Mouse (Mus musculus) midbrain, embryonic 16.5 days (tissue): ENCODE results near the gene Lgals7. TPM values are rescaled to one million over a fixed set of nuclear protein-coding genes. Genes with fewer than 3 reads are reported as not detected.
A peak's percentile ranks its signal among the peaks of the same experiment; 100 is the strongest.

Experiments used
- ATAC-seq: fragments of 200-750 bp; cut with Nextera tagmentation; 2 replicates; pipeline ENCODE4 v1.8.0; 2017; ENCODE audit warnings: moderate TSS enrichment
- H3K27ac ChIP-seq: fragments of 300-500 bp; sonication (generic); 2 replicates; pipeline ENCODE4 v1.5.1; 2014; ENCODE audit warnings: mild to moderate bottlenecking, low read length, mixed read lengths
- H3K27me3 ChIP-seq: fragments of 300-500 bp; sonication (generic); 2 replicates; pipeline ENCODE4 v1.6.1; 2014; ENCODE audit warnings: low read depth, low read length, mixed read lengths; ENCODE audit not compliant: control insufficient read depth, insufficient read depth
- H3K36me3 ChIP-seq: fragments of 300-500 bp; sonication (generic); 2 replicates; pipeline ENCODE4 v1.6.1; 2014; ENCODE audit warnings: mild to moderate bottlenecking, low read length, moderate library complexity, mixed read lengths; ENCODE audit not compliant: control insufficient read depth, insufficient read depth
- H3K4me1 ChIP-seq: fragments of 300-500 bp; sonication (generic); 2 replicates; pipeline ENCODE4 v1.6.1; 2014; ENCODE audit warnings: mild to moderate bottlenecking, low read length, mixed read lengths; ENCODE audit not compliant: control insufficient read depth, insufficient read depth
- H3K4me2 ChIP-seq: fragments of 300-500 bp; sonication (generic); 2 replicates; pipeline ENCODE4 v1.6.1; 2014; ENCODE audit warnings: mild to moderate bottlenecking, low read length, mixed read lengths
- H3K4me3 ChIP-seq: fragments of 300-500 bp; sonication (generic); 2 replicates; pipeline ENCODE4 v1.5.1; 2014; ENCODE audit warnings: low read depth, mild to moderate bottlenecking, low read length, moderate library complexity, mixed read lengths
- H3K9ac ChIP-seq: fragments of 300-500 bp; sonication (generic); 2 replicates; pipeline ENCODE4 v1.6.1; 2014; ENCODE audit warnings: low read depth, low read length, mixed read lengths
- H3K9me3 ChIP-seq: fragments of 300-500 bp; sonication (generic); replicated peaks from 2 replicates; pipeline ENCODE4 v1.6.1; 2014; ENCODE audit warnings: mild to moderate bottlenecking, low read length, mixed read lengths; ENCODE audit not compliant: control insufficient read depth, poor library complexity, severe bottlenecking
- WGBS: fragments of 180-500 bp; shearing (Covaris S2); extraction: QIAGEN DNeasy Blood & Tissue Kit; methylation state at CpG from one replicate; pipeline ENCODE4 v1.1.7; 2014; 5-methylcytosine and 5-hydroxymethylcytosine counted together
- polyA plus RNA-seq: library from polyadenylated mRNA; unstranded; fragments of >200 nt; fragmentation: Nextera tagmentation; extraction: Ambion mirVana; gene quantifications from 2 replicates; pipeline ENCODE4 v1.2.1, GENCODE M21; 2015

Lgals7 gene
- polyA plus RNA-seq, 1 experiment from 2014 or later: 6.7 TPM

- Histone ChIP-seq H3K9me3 (0 out of 2 replicates have a peak, but pooled peaks cover 2% of the 10 kb centered on the region), H3K9ac (no peak overlapping the region), H3K27me3 (no peaks in the 10 kb centered on the region), H3K27ac (no peak overlapping the region), H3K4me2 (no peak overlapping the region), H3K36me3 (no peaks in the 10 kb centered on the region), H3K4me3 (no peak overlapping the region), H3K4me1 (no peaks in the 10 kb centered on the region)
- 81% methylated on average over 1 of the region's 1 CpGs for WGBS
- no peak for ATAC-seq
Measured at GRCm38 (mm10) chr7:28847273-28847672, 16.4 kb upstream of the Lgals7 start.

- Histone ChIP-seq H3K9ac (no peak overlapping the region), H3K4me1 (no peaks in the 10 kb centered on the region), H3K9me3 (no peaks in the 10 kb centered on the region), H3K27ac (no peak overlapping the region), H3K36me3 (no peaks in the 10 kb centered on the region), H3K4me2 (no peak overlapping the region), H3K4me3 (no peak overlapping the region), H3K27me3 (no peaks in the 10 kb centered on the region)
- 45% methylated on average over 1 of the region's 1 CpGs for WGBS
- no peak for ATAC-seq
Measured at GRCm38 (mm10) chr7:28849700-28850236, 13.9 kb upstream of the Lgals7 start.

- H3K4me1 ChIP-seq: no peaks in the 10 kb centered on the region
- no peak overlapping the region for H3K4me3 ChIP-seq
- H3K4me2 ChIP-seq: no peak overlapping the region
- H3K27me3 ChIP-seq: no peaks in the 10 kb centered on the region
- no peak overlapping the region for H3K9ac ChIP-seq
- no peak for ATAC-seq
- H3K9me3 ChIP-seq: no peaks in the 10 kb centered on the region
- no peaks in the 10 kb centered on the region for H3K36me3 ChIP-seq
- H3K27ac ChIP-seq: no peak overlapping the region
- 79% methylated on average over 4 of the region's 4 CpGs for WGBS
Measured at GRCm38 (mm10) chr7:28850642-28851041, 13.0 kb upstream of the Lgals7 start.

GRCm38 (mm10) chr7:28859953-28860352, 3.7 kb upstream of the Lgals7 start:
- H3K9me3 ChIP-seq: no peaks in the 10 kb centered on the region
- H3K9ac ChIP-seq: no peak overlapping the region
- H3K27ac ChIP-seq: no peak overlapping the region
- H3K4me1 ChIP-seq: no peaks in the 10 kb centered on the region; the same call in 1 of the 2 replicates
- no peak overlapping the region for H3K4me2 ChIP-seq
- no peak for ATAC-seq
- 91% methylated on average over 2 of the region's 2 CpGs for WGBS
- H3K36me3 ChIP-seq: no peaks in the 10 kb centered on the region
- H3K27me3 ChIP-seq: no peaks in the 10 kb centered on the region
- H3K4me3 ChIP-seq: no peak overlapping the region

GRCm38 (mm10) chr7:28860898-28861297, 2.8 kb upstream of the Lgals7 start:
- Histone ChIP-seq H3K27ac (no peak overlapping the region), H3K4me3 (no peak overlapping the region), H3K9ac (no peak overlapping the region), H3K36me3 (no peaks in the 10 kb centered on the region), H3K4me2 (no peak overlapping the region), H3K27me3 (no peaks in the 10 kb centered on the region), H3K4me1 (no peaks in the 10 kb centered on the region; the same call in 1 of the 2 replicates), H3K9me3 (no peaks in the 10 kb centered on the region)
- no peak for ATAC-seq
- 86% methylated on average over 6 of the region's 6 CpGs for WGBS

- H3K4me3 ChIP-seq: no peak overlapping the region
- whole genome bisulfite sequencing: 86% methylated on average over 15 of the region's 15 CpGs
- H3K4me1 ChIP-seq: no peaks in the 10 kb centered on the region; the same call in 1 of the 2 replicates
- ATAC-seq: no peak
- no peak overlapping the region for H3K4me2 ChIP-seq
- no peaks in the 10 kb centered on the region for H3K36me3 ChIP-seq
- no peaks in the 10 kb centered on the region for H3K9me3 ChIP-seq
- H3K27me3 ChIP-seq: no peaks in the 10 kb centered on the region
- no peak overlapping the region for H3K27ac ChIP-seq
- no peak overlapping the region for H3K9ac ChIP-seq
Measured at GRCm38 (mm10) chr7:28862817-28863499, 695 bp upstream of the Lgals7 start.

- 42% methylated on average over 9 of the region's 9 CpGs for WGBS
- H3K4me2 ChIP-seq: no peak overlapping the region
- H3K4me1 ChIP-seq: no peaks in the 10 kb centered on the region; the same call in 1 of the 2 replicates
- H3K27me3 ChIP-seq: no peaks in the 10 kb centered on the region
- peak overlapping the region; percentile 16; the same call in 1 of the 2 replicates for H3K9ac ChIP-seq
- H3K9me3 ChIP-seq: no peaks in the 10 kb centered on the region
- H3K36me3 ChIP-seq: no peaks in the 10 kb centered on the region
- peak; percentile 14; the same call in 1 of the 2 replicates for ATAC-seq
- H3K4me3 ChIP-seq: no peak overlapping the region
- no peak overlapping the region for H3K27ac ChIP-seq
Measured at GRCm38 (mm10) chr7:28864288-28864750, 666 bp downstream of the Lgals7 start.

GRCm38 (mm10) chr7:28865481-28866300, 2.0 kb downstream of the Lgals7 start:
- no peaks in the 10 kb centered on the region for H3K27me3 ChIP-seq
- no peaks in the 10 kb centered on the region for H3K36me3 ChIP-seq
- no peak overlapping the region for H3K27ac ChIP-seq
- WGBS: 47% methylated on average over 33 of the region's 33 CpGs
- ATAC-seq: peak; percentile 71
- H3K9me3 ChIP-seq: no peaks in the 10 kb centered on the region
- peak overlapping the region; percentile 30 for H3K4me3 ChIP-seq
- peak overlapping the region; percentile 46 for H3K9ac ChIP-seq
- no peaks in the 10 kb centered on the region; the same call in 1 of the 2 replicates for H3K4me1 ChIP-seq
- peak overlapping the region; percentile 59 for H3K4me2 ChIP-seq
